Mouse (Mus musculus) hindbrain, postnatal 0 days (tissue): ENCODE data around the gene Zfr. TPM values are rescaled to one million over a fixed set of nuclear protein-coding genes. Genes with fewer than 3 reads are reported as not detected.
A peak's percentile ranks its signal among the peaks of the same experiment; 100 is the strongest.

Source experiments
- ATAC-seq: fragments of 200-750 bp; cut with Nextera tagmentation; 2 replicates; pipeline ENCODE4 v1.8.0; 2017; ENCODE audit warnings: mild to moderate bottlenecking, moderate TSS enrichment, moderate library complexity
- DNase-seq: peaks from one replicate; pipeline ENCODE4 v3.0.0-alpha.2; 2015; ENCODE audit warnings: low spot score
- H3K27ac ChIP-seq: fragments of 300-500 bp; sonication (generic); 2 replicates; pipeline ENCODE4 v1.5.1; 2014; ENCODE audit warnings: mild to moderate bottlenecking
- H3K27me3 ChIP-seq: fragments of 300-500 bp; sonication (generic); 2 replicates; pipeline ENCODE4 v1.6.1; 2014; ENCODE audit warnings: low read length, mixed read lengths; ENCODE audit not compliant: insufficient read depth
- H3K36me3 ChIP-seq: fragments of 300-500 bp; sonication (generic); 2 replicates; pipeline ENCODE4 v1.6.1; 2014; ENCODE audit warnings: low read length, mixed read lengths; ENCODE audit not compliant: insufficient read depth
- H3K4me1 ChIP-seq: fragments of 300-500 bp; sonication (generic); 2 replicates; pipeline ENCODE4 v1.6.1; 2014; ENCODE audit warnings: antibody characterized with exemption, low read length, mixed read lengths; ENCODE audit not compliant: insufficient read depth
- H3K4me2 ChIP-seq: fragments of 300-500 bp; sonication (generic); 2 replicates; pipeline ENCODE4 v1.6.1; 2014; ENCODE audit warnings: low read depth, mild to moderate bottlenecking, low read length, moderate library complexity, mixed read lengths
- H3K4me3 ChIP-seq: fragments of 300-500 bp; sonication (generic); 2 replicates; pipeline ENCODE4 v1.5.1; 2014; ENCODE audit warnings: low read length
- H3K9ac ChIP-seq: fragments of 300-500 bp; sonication (generic); replicated peaks from 2 replicates; pipeline ENCODE4 v1.6.1; 2014; ENCODE audit warnings: mild to moderate bottlenecking, low read length, moderate library complexity, mixed read lengths
- H3K9me3 ChIP-seq: fragments of 300-500 bp; sonication (generic); 2 replicates; pipeline ENCODE4 v1.6.1; 2016; ENCODE audit warnings: low read length, mixed read lengths
- CTCF ChIP-seq: IDR thresholded peaks from 2 replicates; pipeline ENCODE4 v1.5.1; 2016; ENCODE audit warnings: antibody characterized with exemption, control low read depth, low read depth
- WGBS: fragments of 180-500 bp; shearing (Covaris S2); extraction: QIAGEN DNeasy Blood & Tissue Kit; methylation state at CpG from one replicate; pipeline ENCODE4 v1.1.7; 2014; 5-methylcytosine and 5-hydroxymethylcytosine counted together
- polyA plus RNA-seq: library from polyadenylated mRNA; unstranded; fragments of >200 nt; fragmentation: Nextera tagmentation; extraction: Ambion mirVana; gene quantifications from 2 replicates; pipeline ENCODE4 v1.2.1, GENCODE M21; 2015
- total RNA-seq: library from RNA; depleted of rRNA; stranded (reverse); fragments of >200 nt; gene quantifications from 2 replicates; pipeline ENCODE4 v1.2.3, GENCODE M21; 2014

The Zfr gene
- total and polyA plus RNA-seq, 2 experiments from 2014 or later: 219 to 281 TPM

DNA sequence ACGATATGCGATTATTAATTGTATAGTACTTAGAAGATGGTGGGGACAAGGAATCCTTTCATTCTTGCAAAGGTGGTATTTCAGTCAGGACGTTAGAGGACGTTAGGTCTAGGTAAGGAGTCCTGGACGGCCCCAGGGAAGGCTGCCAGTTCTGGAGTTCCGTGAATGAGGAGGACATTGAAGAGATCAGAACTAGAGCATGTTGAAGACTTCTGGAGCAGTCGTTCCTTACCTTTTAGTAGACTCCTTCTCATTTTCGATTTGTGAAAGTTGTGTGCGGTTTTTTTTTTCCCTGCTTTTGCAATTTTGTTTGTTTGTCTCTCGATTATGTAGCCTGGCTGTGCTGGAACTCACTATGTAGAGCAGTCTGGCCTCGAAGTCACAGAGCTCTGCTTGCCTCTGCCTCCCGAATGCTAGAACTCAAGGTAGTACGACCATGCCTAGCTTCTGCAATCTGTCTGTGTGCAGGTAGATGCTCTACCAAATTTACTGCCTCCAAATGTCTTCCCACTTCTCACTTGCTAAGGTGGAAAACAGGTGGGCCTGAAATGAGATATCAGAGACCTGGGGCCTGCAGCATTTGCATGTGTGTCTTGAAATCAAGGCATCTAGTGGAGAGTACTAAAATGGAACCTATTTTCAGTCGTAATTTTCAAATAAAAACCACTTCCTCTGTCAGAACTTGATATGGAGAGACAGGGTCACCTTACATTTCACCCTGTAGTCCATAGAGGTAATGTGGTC, 88.4 kb downstream of the Zfr start:
- ATAC-seq (no peak), DNase-seq (no peak)
- Histone ChIP-seq H3K4me3 (peak overlapping the region; percentile 98), H3K27ac (no peak overlapping the region), H3K9ac (peak overlapping the region; percentile 94), H3K4me1 (peaks cover 12% of the 10 kb centered on the region), H3K4me2 (peak overlapping the region; percentile 65), H3K36me3 (no peaks in the 10 kb centered on the region), H3K27me3 (no peaks in the 10 kb centered on the region), H3K9me3 (no peaks in the 10 kb centered on the region)
- 31% methylated on average over 14 of the region's 14 CpGs for WGBS
- no peak for TF ChIP-seq CTCF

GRCm38 (mm10) chr15:12206646-12207222, 89.1 kb downstream of the Zfr start:
- Histone ChIP-seq H3K36me3 (no peaks in the 10 kb centered on the region), H3K9me3 (no peaks in the 10 kb centered on the region), H3K4me1 (peaks cover 12% of the 10 kb centered on the region), H3K9ac (no peak overlapping the region), H3K27ac (no peak overlapping the region), H3K4me2 (peak overlapping the region; percentile 65), H3K27me3 (no peaks in the 10 kb centered on the region), H3K4me3 (no peak overlapping the region)
- no peak for DNase-seq
- TF ChIP-seq CTCF: no peak
- 40% methylated on average over 7 of the region's 7 CpGs for WGBS
- ATAC-seq: no peak

DNA sequence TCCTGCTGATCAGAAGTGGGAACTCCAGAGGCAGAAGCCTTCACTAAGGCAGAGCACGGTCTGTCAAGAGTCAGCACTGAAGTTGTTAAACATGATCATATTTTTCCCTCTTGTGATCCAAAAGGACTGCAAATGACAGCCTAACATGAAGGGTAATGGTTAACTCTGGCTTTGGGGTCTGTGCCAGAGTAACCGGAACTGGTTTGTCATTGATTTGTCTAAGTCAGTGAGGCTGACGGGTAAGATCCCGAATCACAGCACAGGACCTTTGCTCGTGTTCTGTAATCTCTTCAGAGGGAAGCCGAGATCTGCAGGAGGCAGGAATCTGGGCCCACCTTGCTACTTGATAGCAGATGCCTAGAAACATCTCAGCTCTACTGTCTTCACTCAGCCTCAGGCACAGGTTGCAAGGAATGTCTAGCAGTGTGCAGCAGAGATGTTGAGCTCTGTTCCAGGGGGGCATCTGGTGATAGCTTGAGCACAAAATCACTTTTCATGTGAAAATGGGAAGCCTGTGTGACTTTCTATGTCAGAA, 90.0 kb downstream of the Zfr start:
- TF ChIP-seq CTCF: no peak

GRCm38 (mm10) chr15:12211577-12211976, 93.9 kb downstream of the Zfr start:
- peaks cover 14% of the 10 kb centered on the region for H3K4me1 ChIP-seq
- no peak overlapping the region for H3K9ac ChIP-seq
- ATAC-seq (peak; percentile 71), DNase-seq (peak; percentile 70)
- no peak for TF ChIP-seq CTCF
- H3K9me3 ChIP-seq: no peaks in the 10 kb centered on the region
- no peaks in the 10 kb centered on the region for H3K27me3 ChIP-seq
- WGBS: 49% methylated on average over 8 of the region's 8 CpGs
- no peaks in the 10 kb centered on the region for H3K36me3 ChIP-seq
- H3K4me3 ChIP-seq: no peak overlapping the region
- no peak overlapping the region for H3K27ac ChIP-seq
- H3K4me2 ChIP-seq: no peak overlapping the region

More for the DNA sequence above, 90.0 kb downstream of the Zfr start:
- Histone ChIP-seq H3K9me3 (no peaks in the 10 kb centered on the region), H3K36me3 (no peaks in the 10 kb centered on the region), H3K4me3 (no peak overlapping the region), H3K4me2 (no peak overlapping the region), H3K27ac (no peak overlapping the region), H3K27me3 (no peaks in the 10 kb centered on the region), H3K9ac (no peak overlapping the region), H3K4me1 (peaks cover 12% of the 10 kb centered on the region)
- DNase-seq (no peak), ATAC-seq (no peak)
- WGBS: 61% methylated on average over 6 of the region's 6 CpGs

- Histone ChIP-seq H3K27ac (no peak overlapping the region), H3K4me1 (peaks cover 9% of the 10 kb centered on the region), H3K27me3 (no peaks in the 10 kb centered on the region), H3K9ac (no peak overlapping the region), H3K4me2 (no peak overlapping the region), H3K9me3 (no peaks in the 10 kb centered on the region), H3K36me3 (no peaks in the 10 kb centered on the region), H3K4me3 (no peak overlapping the region)
- TF ChIP-seq CTCF: no peak
- 79% methylated on average over 1 of the region's 1 CpGs for WGBS
- DNase-seq (no peak), ATAC-seq (no peak)
Observed at GRCm38 (mm10) chr15:12212266-12212665, 94.6 kb downstream of the Zfr start.

DNA sequence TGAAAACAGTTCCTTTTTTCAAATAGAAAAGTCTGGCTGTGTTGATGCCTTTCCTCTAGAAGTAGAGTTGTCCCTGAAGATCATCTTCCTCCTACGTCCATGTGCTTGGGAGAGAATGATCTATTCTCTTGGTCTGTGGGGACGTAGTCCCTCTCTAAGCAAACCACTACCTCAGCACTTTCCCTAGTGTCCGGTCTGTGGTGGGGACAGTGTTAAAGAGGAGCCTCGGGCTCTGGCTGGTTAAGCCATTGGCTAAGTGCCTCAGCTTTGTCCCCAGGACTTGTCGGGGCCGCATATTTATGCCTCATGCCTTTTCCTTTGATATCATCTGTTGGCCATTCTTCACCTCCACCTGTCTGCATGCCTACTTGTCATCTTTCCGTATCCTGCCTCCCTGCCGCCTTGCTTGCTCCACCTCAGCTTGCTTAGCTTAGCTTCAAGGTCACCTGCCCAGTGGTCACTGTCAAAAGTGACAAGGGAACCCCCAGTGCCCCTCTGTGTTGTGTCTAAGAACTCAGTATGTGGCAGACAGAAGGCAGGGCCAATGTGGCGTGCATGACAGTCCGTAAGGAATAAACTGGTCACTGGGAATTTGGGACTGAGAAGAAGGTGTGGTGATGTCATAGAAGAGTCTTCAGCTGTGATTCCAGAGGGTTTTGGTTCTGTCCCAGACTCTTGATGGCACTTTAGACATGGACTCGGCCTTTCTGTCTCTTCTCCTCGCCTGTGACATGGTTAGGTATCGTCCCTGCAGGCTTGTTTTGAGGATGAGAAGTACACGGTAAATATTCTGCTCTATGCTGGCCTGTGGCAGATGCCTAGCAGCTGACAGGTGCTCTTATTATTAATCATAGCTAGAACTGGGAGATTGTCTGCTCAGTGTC, 97.1 kb downstream of the Zfr start:
- 61% methylated on average over 14 of the region's 14 CpGs for WGBS
- no peaks in the 10 kb centered on the region for H3K9me3 ChIP-seq

More for the DNA sequence above, 97.1 kb downstream of the Zfr start:
- Histone ChIP-seq H3K4me1 (peaks cover 9% of the 10 kb centered on the region), H3K36me3 (no peaks in the 10 kb centered on the region), H3K4me2 (no peak overlapping the region), H3K4me3 (no peak overlapping the region), H3K27me3 (no peaks in the 10 kb centered on the region), H3K27ac (no peak overlapping the region; the same call in 1 of the 2 replicates), H3K9ac (no peak overlapping the region)
- DNase-seq (no peak), ATAC-seq (no peak)
- no peak for TF ChIP-seq CTCF
